Mouse (Mus musculus) heart, postnatal 0 days (tissue): Measurements from ENCODE around the gene Nudt3. TPM values are rescaled to one million over a fixed set of nuclear protein-coding genes. Genes with fewer than 3 reads are reported as not detected.

Experiments
- ATAC-seq: fragments of 200-750 bp; cut with Nextera tagmentation; 2 replicates; pipeline ENCODE4 v1.8.0; 2017; ENCODE audit warnings: low read depth, moderate number of reproducible peaks, moderate library complexity; ENCODE audit not compliant: insufficient read depth
- DNase-seq: peaks from one replicate; pipeline ENCODE4 v3.0.0-alpha.2; 2016; ENCODE audit warnings: low spot score
- H3K27ac ChIP-seq: fragments of 300-500 bp; sonication (generic); 2 replicates; pipeline ENCODE4 v1.5.1; 2014; ENCODE audit warnings: low read depth, mild to moderate bottlenecking
- H3K27me3 ChIP-seq: fragments of 300-500 bp; sonication (generic); 2 replicates; pipeline ENCODE4 v1.6.1; 2014; ENCODE audit warnings: low read length, mixed read lengths; ENCODE audit not compliant: control insufficient read depth, insufficient read depth
- H3K36me3 ChIP-seq: fragments of 300-500 bp; sonication (generic); replicated peaks from 2 replicates; pipeline ENCODE4 v1.6.1; 2014; ENCODE audit warnings: low read length, mixed read lengths; ENCODE audit not compliant: control insufficient read depth, insufficient read depth
- H3K4me1 ChIP-seq: fragments of 300-500 bp; sonication (generic); 2 replicates; pipeline ENCODE4 v1.6.1; 2014; ENCODE audit warnings: antibody characterized with exemption; ENCODE audit not compliant: control insufficient read depth, insufficient read depth
- H3K4me2 ChIP-seq: fragments of 300-500 bp; sonication (generic); 2 replicates; pipeline ENCODE4 v1.6.1; 2014; ENCODE audit warnings: low read depth, mild to moderate bottlenecking, low read length, moderate library complexity
- H3K4me3 ChIP-seq: fragments of 300-500 bp; sonication (generic); 2 replicates; pipeline ENCODE4 v1.5.1; 2014; ENCODE audit warnings: low read depth, low read length
- H3K9ac ChIP-seq: fragments of 300-500 bp; sonication (generic); replicated peaks from 2 replicates; pipeline ENCODE4 v1.6.1; 2014; ENCODE audit warnings: low read depth, low read length, mixed read lengths
- H3K9me3 ChIP-seq: fragments of 300-500 bp; sonication (generic); replicated peaks from 2 replicates; pipeline ENCODE4 v1.6.1; 2016; ENCODE audit warnings: low read length; ENCODE audit not compliant: control insufficient read depth
- CTCF ChIP-seq: IDR thresholded peaks from 2 replicates; pipeline ENCODE4 v1.5.1; 2016; ENCODE audit warnings: antibody characterized with exemption, control low read depth, low read depth
- EP300 ChIP-seq: IDR thresholded peaks from 2 replicates; pipeline ENCODE4 v1.6.1; 2016; ENCODE audit warnings: antibody characterized with exemption, low read depth
- WGBS: fragments of 180-500 bp; shearing (Covaris S2); extraction: QIAGEN DNeasy Blood & Tissue Kit; methylation state at CpG from one replicate; pipeline ENCODE4 v1.1.7; 2014; 5-methylcytosine and 5-hydroxymethylcytosine counted together
- polyA plus RNA-seq: library from polyadenylated mRNA; unstranded; fragments of >200 nt; fragmentation: Nextera tagmentation; extraction: Ambion mirVana; gene quantifications from 2 replicates; pipeline ENCODE4 v1.2.1, GENCODE M21; 2015
- total RNA-seq: library from RNA; depleted of rRNA; stranded (reverse); fragments of >200 nt; gene quantifications from 2 replicates; pipeline ENCODE4 v1.2.3, GENCODE M21; 2014; ENCODE audit warnings: low replicate concordance; rRNA removed

Nudt3 gene
- total and polyA plus RNA-seq, 2 experiments from 2014 or later, result 140 to 184 TPM

DNA sequence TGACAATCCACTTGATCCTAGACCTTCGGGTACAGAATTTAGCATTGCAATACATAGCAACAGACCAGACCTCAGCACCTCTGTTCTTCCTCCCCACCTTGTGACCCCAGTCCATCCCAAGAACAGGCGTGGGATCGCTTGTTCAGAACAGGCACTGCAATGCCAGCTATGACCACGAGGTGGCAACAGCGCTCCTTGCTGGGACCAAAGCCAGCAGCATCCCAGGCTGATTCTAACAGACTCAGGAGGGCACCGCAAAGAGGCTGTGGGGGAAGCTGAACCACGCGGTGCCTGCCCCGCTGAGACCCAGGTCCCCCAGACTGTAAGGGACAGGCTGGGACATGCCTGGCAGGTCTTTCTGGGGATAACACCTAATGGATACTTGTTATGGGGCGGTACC lies 88.6 kb downstream of the Nudt3 start:
- Histone ChIP-seq H3K36me3 (no peaks in the 10 kb centered on the region), H3K4me3 (no peak overlapping the region), H3K4me1 (no peaks in the 10 kb centered on the region), H3K27me3 (no peaks in the 10 kb centered on the region), H3K27ac (no peak overlapping the region), H3K4me2 (no peak overlapping the region), H3K9me3 (no peaks in the 10 kb centered on the region), H3K9ac (no peak overlapping the region)
- DNase-seq (peak; percentile 64), ATAC-seq (peak; percentile 70)
- 7% methylated on average over 10 of the region's 10 CpGs for WGBS
- TF ChIP-seq EP300 (no peak), CTCF (peak; percentile 100)

DNA sequence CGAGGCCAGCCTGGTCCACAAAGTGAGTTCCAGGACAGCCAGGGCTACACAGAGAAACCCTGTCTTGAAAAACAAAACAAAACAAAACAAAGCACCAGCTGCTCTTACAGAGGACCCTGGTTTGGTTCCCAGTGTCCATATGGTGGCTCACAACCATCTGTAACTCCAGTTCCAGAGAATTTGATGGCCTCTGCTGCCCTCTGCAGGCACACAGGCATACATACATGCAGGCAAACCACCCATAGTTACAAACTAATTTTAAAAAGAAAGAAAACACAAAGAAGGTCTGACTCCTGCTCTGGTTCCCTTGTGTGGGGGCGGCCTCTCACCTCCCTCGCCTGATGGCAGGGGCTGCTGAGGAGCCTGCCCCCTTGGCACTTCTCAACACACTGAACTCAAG lies 89.9 kb downstream of the Nudt3 start:
- Histone ChIP-seq H3K9me3 (no peaks in the 10 kb centered on the region), H3K4me1 (no peaks in the 10 kb centered on the region), H3K27me3 (no peaks in the 10 kb centered on the region), H3K36me3 (no peaks in the 10 kb centered on the region), H3K4me2 (no peak overlapping the region), H3K27ac (no peak overlapping the region), H3K4me3 (no peak overlapping the region), H3K9ac (no peak overlapping the region)
- DNase-seq, result no peak
- 75% methylated on average over 3 of the region's 3 CpGs for WGBS
- TF ChIP-seq EP300, result no peak
- TF ChIP-seq CTCF, result peak; percentile 18; the same call in 1 of the 2 replicates
- ATAC-seq, result no peak

DNA sequence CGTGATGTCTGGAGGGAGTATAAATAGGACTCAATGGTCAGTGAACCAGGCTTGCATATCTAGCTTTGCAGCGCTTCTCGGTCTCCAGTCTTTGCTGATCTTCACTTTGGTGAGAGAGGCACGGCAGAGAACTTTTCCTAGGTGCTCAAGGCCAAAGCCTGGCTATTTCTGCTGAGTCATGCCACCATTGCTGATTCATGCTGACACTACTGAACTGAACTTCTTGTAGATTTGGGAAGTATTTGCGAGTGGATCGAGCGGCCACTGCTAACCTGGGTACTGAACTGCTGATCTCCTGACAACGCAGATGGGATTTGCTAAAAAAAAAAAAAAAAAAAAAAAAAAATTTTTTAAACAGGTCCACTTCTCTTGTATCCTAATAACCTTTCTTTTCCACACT lies 91.2 kb downstream of the Nudt3 start:
- no peak for DNase-seq
- H3K4me1 ChIP-seq, result no peaks in the 10 kb centered on the region

More for the DNA sequence above, 91.2 kb downstream of the Nudt3 start:
- TF ChIP-seq CTCF, result no peak
- TF ChIP-seq EP300, result no peak
- no peak overlapping the region for H3K27ac ChIP-seq
- no peak overlapping the region for H3K4me3 ChIP-seq
- H3K9me3 ChIP-seq, result no peaks in the 10 kb centered on the region
- no peak for ATAC-seq
- WGBS, result 84% methylated on average over 8 of the region's 8 CpGs
- H3K27me3 ChIP-seq, result no peaks in the 10 kb centered on the region
- H3K36me3 ChIP-seq, result no peaks in the 10 kb centered on the region
- H3K9ac ChIP-seq, result no peak overlapping the region
- H3K4me2 ChIP-seq, result no peak overlapping the region

Other genes with a start within 250 kb of the Nudt3 start
- not detected in 2 replicates for gene Grm4, start 102.1 kb downstream of the Nudt3 start, total RNA-seq
- 0.03 TPM in 1 of 2 replicates, not detected in the other for gene Grm4, start 102.1 kb downstream of the Nudt3 start, polyA plus RNA-seq
- 108 TPM in 2 replicates for gene Hmga1, start 67.0 kb downstream of the Nudt3 start, total RNA-seq
- 56.7 and 59.7 TPM in 2 replicates for gene Hmga1, start 67.0 kb downstream of the Nudt3 start, polyA plus RNA-seq
- gene AI413582, start 57.7 kb downstream of the Nudt3 start, total RNA-seq, result 11.1 and 13.4 TPM in 2 replicates
- 18.5 and 20.1 TPM in 2 replicates for gene AI413582, start 57.7 kb downstream of the Nudt3 start, polyA plus RNA-seq
- not detected in 2 replicates for gene RPS10-NUDT3, start 11.7 kb upstream of the Nudt3 start, total RNA-seq
- not detected in 2 replicates for gene RPS10-NUDT3, start 11.7 kb upstream of the Nudt3 start, polyA plus RNA-seq
- 1,352 and 1,440 TPM in 2 replicates for gene Rps10, start 13.2 kb upstream of the Nudt3 start, total RNA-seq
- 486 and 524 TPM in 2 replicates for gene Rps10, start 13.2 kb upstream of the Nudt3 start, polyA plus RNA-seq
- not detected in 2 replicates for gene Pacsin1, start 32.0 kb upstream of the Nudt3 start, total RNA-seq
- 0.04 and 0.32 TPM in 2 replicates for gene Pacsin1, start 32.0 kb upstream of the Nudt3 start, polyA plus RNA-seq
- gene Spdef, start 105.5 kb upstream of the Nudt3 start, total RNA-seq, result 0.15 and 5.1 TPM in 2 replicates
- 0.22 and 0.26 TPM in 2 replicates for gene Spdef, start 105.5 kb upstream of the Nudt3 start, polyA plus RNA-seq
- 80.6 and 85.7 TPM in 2 replicates for gene D17Wsu92e, start 197.2 kb upstream of the Nudt3 start, total RNA-seq
- 12.5 and 15.0 TPM in 2 replicates for gene D17Wsu92e, start 197.2 kb upstream of the Nudt3 start, polyA plus RNA-seq
- 113 and 125 TPM in 2 replicates for gene Snrpc, start 214.7 kb upstream of the Nudt3 start, total RNA-seq
- gene Snrpc, start 214.7 kb upstream of the Nudt3 start, polyA plus RNA-seq, result 182 and 185 TPM in 2 replicates
- 5.3 and 12.3 TPM in 2 replicates for gene Uhrf1bp1, start 232.9 kb upstream of the Nudt3 start, total RNA-seq
- gene Uhrf1bp1, start 232.9 kb upstream of the Nudt3 start, polyA plus RNA-seq, result 1.4 and 1.9 TPM in 2 replicates